In genomic region chr2:60809441-60809921, GRCm38 (mm10) we compare ENCODE assay signal across 9 mouse cellular contexts.
DNase-seq lines count a peak whose midpoint lies in the region; ATAC-seq and TF ChIP-seq lines count a peak whose summit lies in the region.
"Had no signal": no experiment of that assay in that cellular context is flagged by ENCODE, and none has a peak within 500 bp of the region (broad histone marks: within the 10 kb centered on the region; RNA-seq: fewer than 3 reads in every experiment).

No protein-coding gene starts in this region.

- peak; percentile 27 for DNase-seq in adrenal gland, postnatal 10 days
- no peak for DNase-seq in adrenal gland, postnatal 4 days (ENCODE audit: low spot score in 2 of 2)
- DNase-seq in lung, postnatal 0 days (ENCODE audit: low spot score): peak; percentile 47
- no peak for DNase-seq in lung, adult 18-20 months
- DNase-seq in urinary bladder, postnatal 4 days (ENCODE audit: low spot score in 2 of 2): no peak
- DNase-seq in layer of hippocampus, adult 9-11 months: no peak

- peak overlapping the region; percentile 48 for H3K27ac ChIP-seq in lung, postnatal 0 days (ENCODE audit: low read length)
- 0 out of 2 replicates have a peak overlapping the region, but pooled peaks have one; percentile 30 for H3K27ac ChIP-seq in hindbrain, embryonic 15.5 days (replicated peaks)
- peak overlapping the region; percentile 33; the same call in 1 of the 2 replicates for H3K27ac ChIP-seq in neural tube, embryonic 15.5 days (replicated peaks)
- H3K27ac ChIP-seq: midbrain, embryonic 12.5 days had no signal

- peak; percentile 24; the same call in 1 of the 2 replicates for TF ChIP-seq CTCF in lung, postnatal 0 days (IDR thresholded peaks at IDR 0.05)

- TF ChIP-seq EP300 in lung, postnatal 0 days (IDR thresholded peaks at IDR 0.05): peak; percentile 61

- H3K9ac ChIP-seq in lung, postnatal 0 days (replicated peaks; ENCODE audit: low read depth): no peak overlapping the region
- no peak overlapping the region for H3K9ac ChIP-seq in hindbrain, embryonic 15.5 days
- no peak overlapping the region for H3K9ac ChIP-seq in neural tube, embryonic 15.5 days (replicated peaks)
- H3K9ac ChIP-seq: midbrain, embryonic 12.5 days had no signal

- no peaks in the 10 kb centered on the region for H3K36me3 ChIP-seq in lung, postnatal 0 days (ENCODE audit: insufficient read depth, low read length)
- H3K36me3 ChIP-seq in hindbrain, embryonic 15.5 days: no peaks in the 10 kb centered on the region
- H3K36me3 ChIP-seq in neural tube, embryonic 15.5 days: no peaks in the 10 kb centered on the region
- H3K36me3 ChIP-seq: midbrain, embryonic 12.5 days had no signal

- 41% methylated on average over 7 of the region's 7 CpGs for WGBS in lung, postnatal 0 days
- WGBS in hindbrain, embryonic 15.5 days: 41% methylated on average over 7 of the region's 7 CpGs
- WGBS in neural tube, embryonic 15.5 days: 42% methylated on average over 7 of the region's 7 CpGs

- H3K4me3 ChIP-seq in lung, postnatal 0 days (ENCODE audit: low read depth, low read length): no peak overlapping the region
- H3K4me3 ChIP-seq in hindbrain, embryonic 15.5 days: no peak overlapping the region
- no peak overlapping the region for H3K4me3 ChIP-seq in neural tube, embryonic 15.5 days (replicated peaks)
- H3K4me3 ChIP-seq: midbrain, embryonic 12.5 days had no signal

- H3K27me3 ChIP-seq in lung, postnatal 0 days (replicated peaks; ENCODE audit: insufficient read depth, low read length): no peaks in the 10 kb centered on the region
- no peaks in the 10 kb centered on the region for H3K27me3 ChIP-seq in hindbrain, embryonic 15.5 days
- H3K27me3 ChIP-seq in neural tube, embryonic 15.5 days (replicated peaks): no peaks in the 10 kb centered on the region

- ATAC-seq in lung, postnatal 0 days: peak; percentile 59
- ATAC-seq in hindbrain, embryonic 15.5 days (ENCODE audit: low FRiP score, low read depth): no peak
- ATAC-seq in neural tube, embryonic 15.5 days (ENCODE audit: low FRiP score): no peak

- H3K4me1 ChIP-seq in lung, postnatal 0 days (ENCODE audit: insufficient read depth, low read depth, low read length): peaks cover 39% of the 10 kb centered on the region
- peaks cover 19% of the 10 kb centered on the region for H3K4me1 ChIP-seq in hindbrain, embryonic 15.5 days (replicated peaks)
- peaks cover 23% of the 10 kb centered on the region for H3K4me1 ChIP-seq in neural tube, embryonic 15.5 days
- H3K4me1 ChIP-seq: midbrain, embryonic 12.5 days had no signal

- H3K9me3 ChIP-seq in lung, postnatal 0 days (ENCODE audit: low read length): no peaks in the 10 kb centered on the region
- H3K9me3 ChIP-seq in hindbrain, embryonic 15.5 days: no peaks in the 10 kb centered on the region
- H3K9me3 ChIP-seq in neural tube, embryonic 15.5 days (replicated peaks): no peaks in the 10 kb centered on the region
- H3K9me3 ChIP-seq: midbrain, embryonic 12.5 days had no signal

- H3K4me2 ChIP-seq in lung, postnatal 0 days (replicated peaks; ENCODE audit: low read depth, low read length): no peak overlapping the region
- H3K4me2 ChIP-seq in hindbrain, embryonic 15.5 days: no peak overlapping the region
- no peak overlapping the region for H3K4me2 ChIP-seq in neural tube, embryonic 15.5 days
- H3K4me2 ChIP-seq: midbrain, embryonic 12.5 days had no signal

Comparison
In these comparisons a context has a peak if more than half of its experiments do, and no peak if none do; other contexts are left out.
1. DNase-seq: peak in adrenal gland, postnatal 10 days (single experiment) and lung, postnatal 0 days (single experiment); none in adrenal gland, postnatal 4 days (0 of 2), lung, adult 18-20 months (0 of 2), urinary bladder, postnatal 4 days (0 of 2) and layer of hippocampus, adult 9-11 months (single experiment).
2. Peak in every context shown above with its lines, with median percentiles within 50 percentile points of each other: H3K27ac ChIP-seq.